Mouse (Mus musculus) intestine, embryonic 14.5 days (tissue): ENCODE data around the gene Apob. TPM values are rescaled to one million over a fixed set of nuclear protein-coding genes. Genes with fewer than 3 reads are reported as not detected.

ENCODE experiments used
- ATAC-seq: fragments of 200-750 bp; cut with Nextera tagmentation; replicated peaks from 2 replicates; pipeline ENCODE4 v1.8.0; 2017; ENCODE audit warnings: low read depth, moderate number of reproducible peaks, moderate TSS enrichment, moderate library complexity; ENCODE audit not compliant: low FRiP score, low TSS enrichment
- DNase-seq: peaks from one replicate; pipeline ENCODE4 v3.0.0-alpha.2; 2018; ENCODE audit warnings: low spot score
- H3K27ac ChIP-seq: fragments of 300-500 bp; sonication (generic); 2 replicates; pipeline ENCODE4 v1.5.1; 2014; ENCODE audit warnings: low read depth, mild to moderate bottlenecking, control low read depth
- H3K27me3 ChIP-seq: fragments of 300-500 bp; sonication (generic); replicated peaks from 2 replicates; pipeline ENCODE4 v1.6.1; 2014; ENCODE audit warnings: low read length, control low read depth; ENCODE audit not compliant: control insufficient read depth, insufficient read depth
- H3K36me3 ChIP-seq: fragments of 300-500 bp; sonication (generic); 2 replicates; pipeline ENCODE4 v1.6.1; 2014; ENCODE audit warnings: low read length, control low read depth; ENCODE audit not compliant: control insufficient read depth, insufficient read depth
- H3K4me1 ChIP-seq: fragments of 300-500 bp; sonication (generic); replicated peaks from 2 replicates; pipeline ENCODE4 v1.6.1; 2014; ENCODE audit warnings: low read length, control low read depth, mixed read lengths; ENCODE audit not compliant: control insufficient read depth, insufficient read depth
- H3K4me2 ChIP-seq: fragments of 300-500 bp; sonication (generic); 2 replicates; pipeline ENCODE4 v1.6.1; 2014; ENCODE audit warnings: low read length
- H3K4me3 ChIP-seq: fragments of 300-500 bp; sonication (generic); 2 replicates; pipeline ENCODE4 v1.5.1; 2014; ENCODE audit warnings: low read depth, low read length, control low read depth, mixed read lengths
- H3K9ac ChIP-seq: fragments of 300-500 bp; sonication (generic); 2 replicates; pipeline ENCODE4 v1.6.1; 2014; ENCODE audit warnings: mild to moderate bottlenecking, low read length
- H3K9me3 ChIP-seq: fragments of 300-500 bp; sonication (generic); 2 replicates; pipeline ENCODE4 v1.6.1; 2016; ENCODE audit warnings: low read length, control low read depth; ENCODE audit not compliant: control insufficient read depth
- WGBS: fragments of 180-500 bp; shearing (Covaris S2); extraction: QIAGEN DNeasy Blood & Tissue Kit; methylation state at CpG from one replicate; pipeline ENCODE4 v1.1.7; 2014; 5-methylcytosine and 5-hydroxymethylcytosine counted together
- polyA plus RNA-seq: library from polyadenylated mRNA; unstranded; fragments of >200 nt; fragmentation: Nextera tagmentation; extraction: Ambion mirVana; gene quantifications from 2 replicates; pipeline ENCODE4 v1.2.1, GENCODE M21; 2014

Apob gene
- polyA plus RNA-seq, 1 experiment from 2014 or later = 40.7 TPM

- Histone ChIP-seq H3K4me3 (no peak overlapping the region), H3K27ac (no peak overlapping the region), H3K27me3 (no peaks in the 10 kb centered on the region), H3K9ac (no peak overlapping the region), H3K4me2 (no peak overlapping the region), H3K9me3 (no peaks in the 10 kb centered on the region), H3K4me1 (no peaks in the 10 kb centered on the region), H3K36me3 (no peaks in the 10 kb centered on the region)
- ATAC-seq = no peak
- WGBS = 69% methylated on average over 8 of the region's 8 CpGs
- DNase-seq = no peak
Observed at GRCm38 (mm10) chr12:8056001-8056640, 78.7 kb downstream of the Apob start.

- no peak overlapping the region for H3K9ac ChIP-seq
- no peaks in the 10 kb centered on the region for H3K4me1 ChIP-seq
- no peak overlapping the region for H3K4me2 ChIP-seq
- H3K27ac ChIP-seq = no peak overlapping the region
- no peak overlapping the region for H3K4me3 ChIP-seq
- H3K27me3 ChIP-seq = no peaks in the 10 kb centered on the region
- H3K9me3 ChIP-seq = no peaks in the 10 kb centered on the region
- no peak for ATAC-seq
- peak; percentile 90 for DNase-seq
- no peaks in the 10 kb centered on the region for H3K36me3 ChIP-seq
- 16% methylated on average over 3 of the region's 3 CpGs for WGBS
Observed at GRCm38 (mm10) chr12:8059576-8059975, 82.1 kb downstream of the Apob start.

- Histone ChIP-seq H3K27ac (no peak overlapping the region), H3K27me3 (no peaks in the 10 kb centered on the region), H3K36me3 (no peaks in the 10 kb centered on the region), H3K9me3 (no peaks in the 10 kb centered on the region), H3K4me2 (no peak overlapping the region), H3K4me3 (no peak overlapping the region), H3K4me1 (no peaks in the 10 kb centered on the region), H3K9ac (no peak overlapping the region)
- WGBS = 56% methylated on average over 11 of the region's 11 CpGs
- no peak for DNase-seq
- ATAC-seq = no peak
Observed at GRCm38 (mm10) chr12:8063363-8064065, 86.1 kb downstream of the Apob start.

Other genes with a start within 250 kb of the Apob start
- gene Ldah, start 230.5 kb downstream of the Apob start, polyA plus RNA-seq = 51.2 and 56.2 TPM in 2 replicates